Mouse (Mus musculus) lung, postnatal 0 days (tissue): Measurements from ENCODE around the gene Col4a4. TPM values are rescaled to one million over a fixed set of nuclear protein-coding genes. Genes with fewer than 3 reads are reported as not detected.
A peak's percentile ranks its signal among the peaks of the same experiment; 100 is the strongest.

Experiments
- ATAC-seq: fragments of 200-750 bp; cut with Nextera tagmentation; 2 replicates; pipeline ENCODE4 v1.8.0; 2017; ENCODE audit warnings: moderate library complexity
- DNase-seq: peaks from one replicate; pipeline ENCODE4 v3.0.0-alpha.2; 2016; ENCODE audit warnings: low spot score
- H3K27ac ChIP-seq: fragments of 300-500 bp; sonication (generic); 2 replicates; pipeline ENCODE4 v1.5.1; 2014; ENCODE audit warnings: antibody characterized with exemption, mild to moderate bottlenecking, low read length, mixed read lengths
- H3K27me3 ChIP-seq: fragments of 300-500 bp; sonication (generic); replicated peaks from 2 replicates; pipeline ENCODE4 v1.6.1; 2014; ENCODE audit warnings: low read length, mixed read lengths; ENCODE audit not compliant: insufficient read depth
- H3K36me3 ChIP-seq: fragments of 300-500 bp; sonication (generic); 2 replicates; pipeline ENCODE4 v1.6.1; 2014; ENCODE audit warnings: low read length, mixed read lengths; ENCODE audit not compliant: insufficient read depth
- H3K4me1 ChIP-seq: fragments of 300-500 bp; sonication (generic); 2 replicates; pipeline ENCODE4 v1.6.1; 2014; ENCODE audit warnings: antibody characterized with exemption, low read depth, low read length, mixed read lengths; ENCODE audit not compliant: insufficient read depth
- H3K4me2 ChIP-seq: fragments of 300-500 bp; sonication (generic); replicated peaks from 2 replicates; pipeline ENCODE4 v1.6.1; 2014; ENCODE audit warnings: low read depth, mild to moderate bottlenecking, low read length, moderate library complexity, mixed read lengths
- H3K4me3 ChIP-seq: fragments of 300-500 bp; sonication (generic); 2 replicates; pipeline ENCODE4 v1.5.1; 2014; ENCODE audit warnings: low read depth, low read length
- H3K9ac ChIP-seq: fragments of 300-500 bp; sonication (generic); replicated peaks from 2 replicates; pipeline ENCODE4 v1.6.1; 2014; ENCODE audit warnings: low read depth, mild to moderate bottlenecking
- H3K9me3 ChIP-seq: fragments of 300-500 bp; sonication (generic); 2 replicates; pipeline ENCODE4 v1.6.1; 2016; ENCODE audit warnings: low read length, mixed read lengths
- CTCF ChIP-seq: IDR thresholded peaks from 2 replicates; pipeline ENCODE4 v1.5.1; 2016; ENCODE audit warnings: antibody characterized with exemption, mild to moderate bottlenecking
- EP300 ChIP-seq: IDR thresholded peaks from 2 replicates; pipeline ENCODE4 v1.6.1; 2016; ENCODE audit warnings: antibody characterized with exemption, mild to moderate bottlenecking, control low read depth
- WGBS: fragments of 180-500 bp; shearing (Covaris S2); extraction: QIAGEN DNeasy Blood & Tissue Kit; methylation state at CpG from one replicate; pipeline ENCODE4 v1.1.7; 2014; 5-methylcytosine and 5-hydroxymethylcytosine counted together
- polyA plus RNA-seq: library from polyadenylated mRNA; unstranded; fragments of >200 nt; fragmentation: Nextera tagmentation; extraction: Ambion mirVana; gene quantifications from 2 replicates; pipeline ENCODE4 v1.2.1, GENCODE M21; 2015

Col4a4 gene
- polyA plus RNA-seq, 1 experiment from 2014 or later: 67.3 TPM

DNA sequence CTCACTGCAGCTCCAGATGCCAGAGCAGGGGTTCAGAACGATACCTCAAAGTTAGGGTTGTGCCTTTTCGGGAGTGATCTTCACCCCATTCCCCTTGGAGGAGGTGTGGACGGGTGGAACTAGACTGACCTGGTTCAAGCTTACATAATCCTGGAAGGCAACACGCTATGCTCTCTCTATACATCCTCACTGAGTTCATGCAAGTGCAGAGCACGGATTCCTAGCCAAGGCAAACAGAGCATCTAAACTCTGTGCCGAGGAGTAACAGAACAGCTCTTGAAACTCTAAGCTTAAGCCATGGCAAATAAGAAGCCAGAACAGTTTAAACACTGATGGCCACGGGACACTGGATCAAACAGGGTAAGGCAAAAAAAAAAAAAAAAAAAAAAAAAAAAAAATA lies 104.3 kb downstream of the Col4a4 start:
- Histone ChIP-seq H3K9me3 (no peaks in the 10 kb centered on the region), H3K4me2 (no peak overlapping the region), H3K27ac (no peak overlapping the region), H3K9ac (no peak overlapping the region), H3K36me3 (no peaks in the 10 kb centered on the region), H3K4me1 (no peaks in the 10 kb centered on the region), H3K4me3 (no peak overlapping the region), H3K27me3 (no peaks in the 10 kb centered on the region)
- TF ChIP-seq CTCF: no peak
- TF ChIP-seq EP300: no peak
- ATAC-seq (no peak), DNase-seq (no peak)
- 58% methylated on average over 7 of the region's 7 CpGs for WGBS

DNA sequence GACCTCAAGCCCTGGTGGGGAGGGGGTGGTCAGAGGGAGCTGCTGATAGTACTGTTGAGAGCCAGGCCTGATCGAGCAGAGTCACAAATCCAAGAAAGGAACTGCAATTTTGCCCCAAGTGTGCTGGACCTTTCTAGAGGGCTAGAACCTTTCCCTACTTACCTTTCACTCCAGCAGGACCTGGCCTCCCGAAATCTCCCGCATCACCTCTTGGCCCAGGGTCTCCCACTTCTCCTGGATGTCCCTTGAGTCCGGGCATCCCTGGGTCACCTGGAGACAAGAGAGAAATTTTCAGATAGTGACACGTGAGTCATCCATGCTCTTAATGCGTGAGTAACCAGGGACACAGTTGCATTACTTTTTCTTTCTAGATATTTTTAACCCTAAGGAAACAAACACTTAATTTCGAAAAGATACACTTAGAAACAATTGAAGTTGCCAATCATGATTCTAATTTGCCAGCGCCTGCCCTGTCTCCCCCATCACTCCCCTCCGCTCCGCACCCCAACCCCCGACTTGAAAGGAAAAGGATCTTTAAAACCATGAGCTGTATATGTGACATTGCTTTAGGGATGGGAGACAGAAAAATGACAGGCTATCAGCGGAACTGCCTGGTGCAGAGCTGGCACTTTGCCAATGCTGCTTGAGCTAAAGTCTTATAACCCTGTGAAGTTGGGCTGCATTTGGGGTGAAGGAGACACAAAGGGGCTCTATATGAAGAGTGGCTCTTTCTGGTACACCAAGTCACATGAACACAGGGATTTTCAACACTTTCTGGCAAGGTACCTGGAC lies 106.8 kb downstream of the Col4a4 start:
- Histone ChIP-seq H3K36me3 (no peaks in the 10 kb centered on the region), H3K9ac (no peak overlapping the region), H3K4me2 (no peak overlapping the region), H3K27me3 (no peaks in the 10 kb centered on the region), H3K4me3 (no peak overlapping the region), H3K27ac (no peak overlapping the region), H3K4me1 (no peaks in the 10 kb centered on the region), H3K9me3 (no peaks in the 10 kb centered on the region)
- no peak for TF ChIP-seq EP300
- 79% methylated on average over 12 of the region's 12 CpGs for WGBS
- no peak for ATAC-seq
- no peak for DNase-seq

DNA sequence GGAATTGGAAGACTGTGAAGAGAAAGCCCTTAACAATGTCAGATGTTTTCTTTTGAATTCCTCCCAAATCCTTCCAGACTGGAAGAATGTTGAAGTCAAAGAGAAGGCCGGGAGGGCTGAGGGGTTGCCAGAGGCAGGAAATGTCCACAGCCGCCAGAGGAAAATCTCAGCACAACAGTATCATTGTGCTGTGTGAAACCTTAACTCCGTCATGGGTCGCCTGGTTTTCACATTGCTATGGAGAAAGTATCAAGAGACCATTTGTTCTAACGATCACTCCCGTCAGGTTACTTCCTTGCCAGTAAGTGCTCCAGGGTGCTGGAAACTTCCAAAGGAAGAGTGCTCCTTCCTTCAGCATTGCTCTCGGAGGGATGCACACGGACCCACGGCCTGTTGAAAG lies 109.9 kb downstream of the Col4a4 start:
- Histone ChIP-seq H3K9me3 (no peaks in the 10 kb centered on the region), H3K9ac (no peak overlapping the region), H3K27me3 (no peaks in the 10 kb centered on the region), H3K4me1 (no peaks in the 10 kb centered on the region), H3K4me2 (no peak overlapping the region), H3K27ac (no peak overlapping the region), H3K36me3 (no peaks in the 10 kb centered on the region), H3K4me3 (no peak overlapping the region)
- TF ChIP-seq CTCF (no peak), EP300 (no peak)
- DNase-seq: no peak
- no peak for ATAC-seq
- WGBS: 14% methylated on average over 9 of the region's 9 CpGs

DNA sequence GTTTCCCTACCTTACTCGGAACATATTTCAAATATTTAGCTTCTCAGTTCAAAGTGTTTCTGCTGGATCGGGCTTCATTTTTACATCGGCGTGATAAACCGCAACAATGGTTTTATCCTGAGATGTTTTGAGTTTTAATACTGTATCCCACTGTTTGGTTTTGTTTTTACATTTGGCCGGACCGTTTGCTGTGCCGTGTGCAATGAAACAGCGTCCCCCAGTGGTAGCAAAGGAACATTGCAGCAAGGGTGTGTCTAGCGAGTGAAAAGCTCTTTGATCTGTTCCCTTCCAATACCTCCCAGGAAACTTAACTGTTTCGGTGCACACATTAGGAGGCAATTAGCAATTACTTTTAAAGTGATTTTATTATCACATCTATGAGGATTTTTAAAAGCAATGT lies 110.4 kb downstream of the Col4a4 start:
- Histone ChIP-seq H3K36me3 (no peaks in the 10 kb centered on the region), H3K27ac (no peak overlapping the region), H3K4me3 (no peak overlapping the region), H3K9ac (no peak overlapping the region), H3K27me3 (no peaks in the 10 kb centered on the region), H3K9me3 (no peaks in the 10 kb centered on the region), H3K4me2 (0 out of 2 replicates have a peak overlapping the region, but pooled peaks have one; percentile 15), H3K4me1 (no peaks in the 10 kb centered on the region)
- 36% methylated on average over 11 of the region's 11 CpGs for WGBS
- TF ChIP-seq EP300 (no peak), CTCF (peak; percentile 86)
- DNase-seq (peak; percentile 52), ATAC-seq (no peak)

DNA sequence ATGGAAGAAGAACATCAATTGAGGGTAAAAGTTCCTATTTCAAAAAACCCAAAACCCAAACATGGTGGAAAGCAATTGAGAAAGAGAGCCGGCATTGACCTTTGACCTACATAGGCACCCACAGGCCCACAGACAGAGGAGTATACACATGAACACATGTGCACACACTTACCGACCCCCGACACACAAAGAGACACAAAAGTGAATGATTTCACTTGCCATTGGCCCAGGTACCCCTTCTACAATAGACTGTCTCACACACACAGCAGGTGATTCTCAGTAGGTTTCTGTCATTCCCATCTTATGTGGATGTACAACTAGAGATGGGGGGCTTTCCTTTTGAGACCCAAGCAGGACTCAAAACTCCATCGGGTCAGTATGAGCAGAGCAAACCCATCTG lies 110.8 kb downstream of the Col4a4 start:
- Histone ChIP-seq H3K9ac (no peak overlapping the region), H3K27ac (no peak overlapping the region), H3K9me3 (no peaks in the 10 kb centered on the region), H3K4me1 (no peaks in the 10 kb centered on the region), H3K4me3 (no peak overlapping the region), H3K36me3 (no peaks in the 10 kb centered on the region), H3K27me3 (no peaks in the 10 kb centered on the region), H3K4me2 (0 out of 2 replicates have a peak overlapping the region, but pooled peaks have one; percentile 15)
- ATAC-seq (no peak), DNase-seq (no peak)
- 74% methylated on average over 4 of the region's 4 CpGs for WGBS
- TF ChIP-seq CTCF: no peak

DNA sequence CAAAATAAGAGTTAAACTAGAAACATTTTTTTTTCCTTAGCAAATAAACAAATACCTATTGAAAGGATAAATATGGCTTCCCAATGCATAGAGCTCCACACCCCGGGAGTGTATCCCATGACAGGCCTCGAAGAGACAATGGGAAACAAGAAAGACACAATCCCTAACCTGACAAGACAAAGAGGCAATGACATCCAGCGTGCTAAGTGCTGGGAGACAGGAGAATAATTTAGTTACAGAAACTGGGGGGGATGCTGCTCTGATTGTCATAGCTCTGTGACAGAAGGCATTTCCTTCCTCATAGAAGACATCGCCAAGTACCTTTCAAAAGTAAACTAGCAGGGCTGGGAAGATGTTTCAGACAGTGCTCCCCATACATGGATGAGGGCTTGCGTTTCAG lies 111.4 kb downstream of the Col4a4 start:
- no peak overlapping the region for H3K9ac ChIP-seq
- TF ChIP-seq CTCF: no peak
- TF ChIP-seq EP300: no peak
- no peaks in the 10 kb centered on the region for H3K36me3 ChIP-seq
- no peak overlapping the region for H3K4me3 ChIP-seq
- no peak overlapping the region for H3K27ac ChIP-seq
- no peaks in the 10 kb centered on the region for H3K4me1 ChIP-seq
- no peak overlapping the region for H3K4me2 ChIP-seq
- WGBS: 66% methylated on average over 5 of the region's 5 CpGs
- ATAC-seq: no peak
- no peak for DNase-seq
- no peaks in the 10 kb centered on the region for H3K27me3 ChIP-seq
- H3K9me3 ChIP-seq: no peaks in the 10 kb centered on the region
